Mouse (Mus musculus) spleen, adult 2 months (tissue): Measurements from ENCODE around the gene Tdrd9. TPM values are rescaled to one million over a fixed set of nuclear protein-coding genes. Genes with fewer than 3 reads are reported as not detected.
A peak's percentile ranks its signal among the peaks of the same experiment; 100 is the strongest.
"Not testable (repeated sequence)": the region's sequence is repeated elsewhere in the genome, so short reads cannot be mapped to it uniquely, and the experiment has no call there.

ENCODE experiments used
- DNase-seq, 2 experiments: peaks; one replicate each; pipeline versions ENCODE4 v3.0.0 to v3.0.0-alpha.2; 2012 to 2021; ENCODE audit warnings: low spot score in 2 of 2, low read depth in 1 of 2
- H3K27ac ChIP-seq: fragments of 200-500 bp; 2 replicates; pipeline ENCODE4 v1.5.1; 2012; ENCODE audit warnings: low read length, inconsistent platforms; ENCODE audit not compliant: insufficient read depth
- H3K27me3 ChIP-seq: fragments of 200-500 bp; 2 replicates; pipeline ENCODE4 v1.6.1; 2012; ENCODE audit warnings: mild to moderate bottlenecking, moderate library complexity, low read length, inconsistent platforms; ENCODE audit not compliant: control insufficient read depth, insufficient read depth
- H3K36me3 ChIP-seq: fragments of 200-500 bp; 2 replicates; pipeline ENCODE4 v1.6.1; 2012; ENCODE audit warnings: mild to moderate bottlenecking, low read length, inconsistent platforms; ENCODE audit not compliant: control insufficient read depth, insufficient read depth
- H3K4me1 ChIP-seq: fragments of 200-500 bp; 2 replicates; pipeline ENCODE4 v1.6.1; 2011; ENCODE audit warnings: inconsistent platforms; ENCODE audit not compliant: control insufficient read depth, insufficient read depth, insufficient read length
- H3K4me3 ChIP-seq: fragments of 200-500 bp; 2 replicates; pipeline ENCODE4 v1.5.1; 2011; ENCODE audit warnings: mild to moderate bottlenecking, inconsistent platforms; ENCODE audit not compliant: insufficient read depth, insufficient read length; ENCODE audit errors: extremely low read depth
- CTCF ChIP-seq: fragments of 200-500 bp; IDR thresholded peaks from 2 replicates; pipeline ENCODE4 v1.5.1; 2011; ENCODE audit warnings: mild to moderate bottlenecking, inconsistent platforms; ENCODE audit not compliant: insufficient read depth, insufficient read length, insufficient replicate concordance; ENCODE audit errors: extremely low read depth
- POLR2A ChIP-seq: fragments of 200-500 bp; IDR thresholded peaks from 2 replicates; pipeline ENCODE4 v1.6.1; 2011; ENCODE audit warnings: low read depth, low read length, inconsistent platforms
- WGBS: fragments of 180-500 bp; shearing (Covaris S2); methylation state at CpG from one replicate; pipeline ENCODE4 v1.1.7; 2018; 5-methylcytosine and 5-hydroxymethylcytosine counted together
- polyA plus RNA-seq: library from polyadenylated mRNA; depleted of rRNA; stranded (reverse); fragments of >200 nt; gene quantifications from 2 replicates; pipeline ENCODE4 v1.2.3, GENCODE M21; 2012

The Tdrd9 gene
- polyA plus RNA-seq, 1 experiment = not detected

- WGBS = 59% methylated on average over 10 of the region's 10 CpGs
- Histone ChIP-seq H3K27ac (no peak overlapping the region), H3K27me3 (no peaks in the 10 kb centered on the region), H3K4me1 (no peaks in the 10 kb centered on the region), H3K4me3 (no peak overlapping the region), H3K36me3 (no peaks in the 10 kb centered on the region)
- no peak for DNase-seq
- TF ChIP-seq POLR2A = no peak
- no peak for TF ChIP-seq CTCF
Observed at GRCm38 (mm10) chr12:112033409-112033975, 62.1 kb downstream of the Tdrd9 start.

GRCm38 (mm10) chr12:112035341-112036100 lies 64.2 kb downstream of the Tdrd9 start:
- H3K4me1 ChIP-seq, DNase-seq, H3K27me3 ChIP-seq, H3K36me3 ChIP-seq, H3K27ac ChIP-seq, H3K4me3 ChIP-seq: not testable (repeated sequence)
- 85% methylated on average over 6 of the region's 6 CpGs for WGBS

- Histone ChIP-seq H3K27me3 (no peaks in the 10 kb centered on the region), H3K4me3 (no peak overlapping the region), H3K36me3 (no peaks in the 10 kb centered on the region), H3K27ac (no peak overlapping the region), H3K4me1 (no peaks in the 10 kb centered on the region)
- TF ChIP-seq CTCF (no peak), POLR2A (no peak)
- WGBS = 94% methylated on average over 10 of the region's 10 CpGs
- no peak for DNase-seq
Observed at GRCm38 (mm10) chr12:112038441-112038840, 67.1 kb downstream of the Tdrd9 start.

GRCm38 (mm10) chr12:112039169-112039568 lies 67.8 kb downstream of the Tdrd9 start:
- TF ChIP-seq POLR2A (no peak), CTCF (no peak)
- Histone ChIP-seq H3K36me3 (no peaks in the 10 kb centered on the region), H3K27ac (no peak overlapping the region), H3K4me3 (no peak overlapping the region), H3K27me3 (no peaks in the 10 kb centered on the region), H3K4me1 (no peaks in the 10 kb centered on the region)
- 91% methylated on average over 10 of the region's 10 CpGs for WGBS
- DNase-seq = no peak

- H3K4me1 ChIP-seq = no peaks in the 10 kb centered on the region
- no peak overlapping the region for H3K4me3 ChIP-seq
- no peak overlapping the region for H3K27ac ChIP-seq
- WGBS = 91% methylated on average over 14 of the region's 14 CpGs
- no peak for DNase-seq
- TF ChIP-seq POLR2A = no peak
- TF ChIP-seq CTCF = no peak
- H3K27me3 ChIP-seq = no peaks in the 10 kb centered on the region
- no peaks in the 10 kb centered on the region for H3K36me3 ChIP-seq
Observed at GRCm38 (mm10) chr12:112042681-112043080, 71.3 kb downstream of the Tdrd9 start.

- DNase-seq = peak in 1 of 2 experiments; percentile 51
- Histone ChIP-seq H3K4me1 (no peaks in the 10 kb centered on the region), H3K27me3 (no peaks in the 10 kb centered on the region), H3K4me3 (no peak overlapping the region), H3K36me3 (no peaks in the 10 kb centered on the region), H3K27ac (no peak overlapping the region)
- TF ChIP-seq CTCF = peak; percentile 75; the same call in 1 of the 2 replicates
- TF ChIP-seq POLR2A = no peak
- 12% methylated on average over 6 of the region's 6 CpGs for WGBS
Observed at GRCm38 (mm10) chr12:112077651-112078050, 106.3 kb downstream of the Tdrd9 start.

- TF ChIP-seq CTCF (no peak), POLR2A (no peak)
- no peak for DNase-seq
- Histone ChIP-seq H3K4me3 (no peak overlapping the region), H3K4me1 (no peaks in the 10 kb centered on the region), H3K36me3 (no peaks in the 10 kb centered on the region), H3K27me3 (no peaks in the 10 kb centered on the region), H3K27ac (no peak overlapping the region)
- 74% methylated on average over 8 of the region's 8 CpGs for whole genome bisulfite sequencing
Observed at GRCm38 (mm10) chr12:112079911-112080310, 108.6 kb downstream of the Tdrd9 start.
